Mouse (Mus musculus) urinary bladder, adult 18-20 months (tissue): ENCODE data around the gene Neurl4.
A peak's percentile ranks its signal among the peaks of the same experiment; 100 is the strongest.

Experiments used
- DNase-seq, 2 experiments: peaks; one replicate each; pipeline ENCODE4 v3.0.0; 2022; ENCODE audit warnings: low spot score in 2 of 2, mixed read lengths in 2 of 2

The Neurl4 gene

DNA sequence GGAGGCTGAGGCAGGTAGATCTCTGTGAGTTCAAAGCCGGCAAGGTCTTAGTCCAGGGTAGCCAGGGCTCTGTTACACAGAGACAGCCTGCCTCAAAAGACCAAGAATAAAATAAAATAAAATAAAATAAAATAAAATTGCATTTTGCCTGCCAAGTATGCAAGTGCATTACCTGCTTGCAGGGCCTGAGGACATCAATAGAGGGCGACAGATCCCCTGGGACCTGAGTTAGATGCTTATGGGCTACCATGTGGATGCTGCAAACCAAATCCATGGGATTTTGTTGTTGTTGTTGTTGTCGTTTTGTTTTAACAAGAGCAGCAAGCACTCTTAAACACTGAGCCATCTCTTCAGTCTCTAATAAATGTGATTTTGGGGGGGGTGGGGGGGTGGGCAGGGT, 31.4 kb downstream of the Neurl4 start:
- DNase-seq = no peak

DNA sequence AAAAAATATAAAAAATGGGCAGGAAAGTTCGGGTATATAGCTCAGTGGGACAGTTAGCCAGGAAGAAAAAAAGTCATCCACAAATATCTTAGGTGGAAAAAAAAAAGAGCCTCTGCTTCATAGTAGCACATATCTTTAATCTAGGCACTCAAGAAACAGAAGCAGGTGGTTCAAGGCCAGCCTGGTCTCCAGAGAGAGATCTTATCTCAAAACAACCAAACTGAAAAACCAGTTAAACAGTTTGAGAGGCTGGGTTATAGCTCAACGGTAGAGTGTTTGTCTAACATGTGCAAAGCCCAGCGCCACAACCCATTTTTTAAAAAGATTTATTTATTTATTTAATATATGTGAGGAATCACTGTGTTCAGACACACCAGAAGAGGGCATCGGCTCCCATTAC, 32.2 kb downstream of the Neurl4 start:
- DNase-seq = no peak

DNA sequence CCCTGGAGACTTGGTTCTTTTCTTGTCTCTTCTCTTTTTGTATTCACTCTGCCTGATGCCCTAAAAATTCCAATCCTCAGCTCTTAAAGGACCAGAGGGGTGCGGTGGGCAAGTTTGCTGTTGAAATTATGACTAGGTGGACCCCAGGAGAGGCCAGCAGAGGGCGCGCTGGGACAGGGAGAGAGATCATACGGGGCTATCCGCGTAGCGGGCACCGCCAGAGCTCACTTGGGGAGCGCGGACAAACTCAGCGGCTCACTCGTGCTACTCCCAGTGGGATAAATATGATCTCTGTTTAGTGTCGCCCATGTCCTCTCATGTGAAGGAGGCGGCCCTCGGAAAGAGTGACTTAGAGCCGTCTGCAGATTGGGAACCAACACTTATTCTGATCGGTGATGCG, 33.3 kb downstream of the Neurl4 start:
- DNase-seq = peak; percentile 80 to 92

DNA sequence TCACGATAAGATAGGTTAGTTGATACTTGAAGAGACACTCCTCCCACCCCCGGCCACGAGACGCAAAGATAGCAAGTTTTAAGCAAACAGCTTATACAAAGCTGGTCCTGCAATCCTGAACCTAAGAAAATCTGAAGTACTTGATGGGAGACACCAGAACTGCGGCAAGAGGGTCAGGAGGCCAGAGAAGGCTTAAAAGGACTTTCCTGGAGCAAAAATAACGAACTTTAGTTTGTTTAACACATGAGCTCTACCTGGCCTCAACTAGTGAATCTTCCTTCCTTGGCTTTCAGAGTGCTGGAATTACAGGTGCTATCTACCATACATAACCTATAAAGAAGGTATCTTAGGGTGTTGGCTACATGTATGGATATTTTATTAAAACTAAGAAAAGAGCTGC, 33.8 kb downstream of the Neurl4 start:
- DNase-seq = no peak

DNA sequence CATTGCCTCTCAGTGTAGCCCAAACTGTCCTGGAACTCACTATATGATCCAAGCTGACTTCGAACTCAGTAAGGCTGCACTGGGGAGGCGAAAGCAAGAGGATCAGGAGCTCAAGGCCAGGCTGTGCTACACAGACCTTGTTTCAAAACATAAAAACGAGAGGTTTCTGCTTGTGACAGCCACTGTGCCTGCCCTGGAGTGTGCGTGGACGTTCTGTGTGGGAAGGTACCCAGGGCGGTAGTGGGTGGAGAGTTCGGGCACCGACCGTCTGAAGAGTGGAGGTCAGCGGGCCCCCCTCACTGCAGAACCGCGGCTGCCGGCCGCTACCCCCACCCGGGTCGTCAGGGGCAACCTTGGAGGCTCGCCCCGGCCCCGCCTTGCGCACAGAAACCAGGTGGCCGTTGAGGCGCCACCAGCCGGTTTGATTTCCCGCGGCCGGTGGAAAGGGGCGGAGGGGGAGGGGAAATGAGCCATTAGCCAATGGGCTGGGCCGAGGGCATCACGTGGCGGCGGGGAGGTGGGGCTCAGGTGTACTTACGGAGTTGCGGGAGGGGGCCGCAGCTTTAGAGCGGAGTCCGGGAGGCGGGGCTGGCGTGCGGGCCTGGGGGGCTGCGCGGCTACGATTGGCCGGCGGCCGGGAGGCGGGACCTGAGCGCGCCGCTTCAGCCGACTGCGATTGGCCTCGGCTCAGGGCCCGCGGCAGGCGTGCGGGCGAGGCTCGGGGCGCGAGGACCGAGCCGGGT, 34.4 kb downstream of the Neurl4 start, which contains the start of gene Ybx2:
TSS of gene Ybx2 (plus strand) at position 660 of the 743 bp plus-strand sequence.
- peak; percentile 75 to 87 for DNase-seq

DNA sequence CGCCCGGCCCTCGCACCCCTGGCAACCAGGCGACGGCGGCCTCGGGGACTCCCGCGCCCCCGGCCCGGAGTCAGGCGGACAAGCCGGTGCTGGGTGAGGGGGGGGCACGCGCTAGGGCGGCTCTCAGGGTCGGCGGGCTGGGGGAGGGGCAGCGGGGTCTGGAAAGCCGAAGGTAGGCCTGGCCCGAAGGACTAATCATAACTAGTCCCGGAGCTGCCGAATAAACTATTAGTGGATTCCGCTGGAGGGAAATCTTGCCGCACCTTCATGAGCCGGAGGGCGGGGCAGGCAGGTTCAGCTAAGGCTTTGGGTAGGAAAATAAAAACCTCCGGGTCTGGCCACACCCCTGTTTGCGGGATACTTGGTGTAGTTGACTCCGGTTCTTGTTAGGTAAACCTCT, 35.3 kb downstream of the Neurl4 start:
- no peak for DNase-seq

DNA sequence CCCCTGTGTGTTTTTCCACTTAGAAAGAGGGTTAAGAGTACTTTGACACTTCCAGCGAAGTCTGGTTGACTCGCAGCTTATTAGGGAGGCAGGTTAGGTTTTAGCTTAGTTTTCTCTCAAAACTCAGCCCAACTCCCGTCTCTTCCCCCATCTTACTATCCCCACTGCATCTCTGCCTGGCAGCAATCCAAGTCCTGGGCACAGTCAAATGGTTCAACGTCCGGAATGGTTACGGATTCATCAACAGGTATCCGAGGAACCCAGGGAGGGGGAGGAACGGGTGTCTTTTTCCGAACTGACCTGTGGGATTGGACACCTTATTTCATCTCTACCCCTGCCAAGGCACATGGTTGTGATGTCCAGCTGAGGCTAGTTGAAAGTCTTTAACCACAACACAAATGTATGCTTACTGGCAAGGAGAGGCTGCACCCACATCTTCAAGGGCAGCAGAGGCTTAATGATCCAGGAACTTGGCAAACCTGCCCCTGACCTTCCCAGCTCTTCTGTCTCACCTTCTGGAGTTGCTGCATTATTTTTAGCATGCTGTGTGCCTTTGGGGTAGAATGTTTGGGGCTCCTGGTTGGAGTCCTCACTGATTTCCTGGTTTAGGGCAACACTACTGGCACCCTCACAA, 36.0 kb downstream of the Neurl4 start:
- no peak for DNase-seq

DNA sequence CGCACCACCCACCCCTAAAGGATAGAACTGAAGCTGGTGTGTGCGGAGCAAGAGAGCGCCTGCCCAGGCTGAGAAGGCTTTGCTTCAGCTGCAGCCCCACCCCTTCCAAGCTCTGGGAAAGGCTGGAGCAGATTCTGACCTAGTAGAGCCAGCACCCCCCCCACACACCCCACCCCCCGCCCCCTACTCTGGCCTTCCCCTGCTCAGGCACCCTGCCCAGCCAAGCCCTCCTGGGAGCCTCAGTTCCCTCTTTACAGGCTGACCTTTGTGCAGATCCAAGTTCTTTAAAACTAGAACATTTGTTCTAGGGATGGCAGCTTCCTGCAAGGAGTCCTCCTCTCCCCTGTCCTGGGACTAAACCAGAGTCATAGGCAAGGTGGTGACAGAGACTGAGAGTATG, 36.5 kb downstream of the Neurl4 start:
- DNase-seq = no peak

DNA sequence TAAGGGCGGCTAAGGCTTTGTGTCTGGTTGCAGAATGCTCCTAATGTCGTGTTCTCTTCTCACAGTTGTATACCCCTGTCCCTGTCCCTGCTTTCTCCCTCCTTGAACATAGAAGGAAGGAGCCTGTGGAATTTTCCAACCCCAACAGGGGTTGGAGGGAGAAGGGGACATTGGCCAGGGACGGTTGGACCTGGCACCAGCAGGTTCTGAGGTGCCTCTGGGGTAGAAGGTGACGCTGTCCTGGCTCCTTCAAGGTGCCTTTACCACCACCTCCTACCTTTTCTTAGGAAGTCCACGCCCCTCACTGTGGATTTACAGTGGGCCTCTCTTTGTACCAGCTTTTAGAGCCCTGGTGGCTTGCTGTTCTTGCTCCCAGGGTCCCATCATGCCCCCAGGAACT, 37.0 kb downstream of the Neurl4 start:
- no peak for DNase-seq

DNA sequence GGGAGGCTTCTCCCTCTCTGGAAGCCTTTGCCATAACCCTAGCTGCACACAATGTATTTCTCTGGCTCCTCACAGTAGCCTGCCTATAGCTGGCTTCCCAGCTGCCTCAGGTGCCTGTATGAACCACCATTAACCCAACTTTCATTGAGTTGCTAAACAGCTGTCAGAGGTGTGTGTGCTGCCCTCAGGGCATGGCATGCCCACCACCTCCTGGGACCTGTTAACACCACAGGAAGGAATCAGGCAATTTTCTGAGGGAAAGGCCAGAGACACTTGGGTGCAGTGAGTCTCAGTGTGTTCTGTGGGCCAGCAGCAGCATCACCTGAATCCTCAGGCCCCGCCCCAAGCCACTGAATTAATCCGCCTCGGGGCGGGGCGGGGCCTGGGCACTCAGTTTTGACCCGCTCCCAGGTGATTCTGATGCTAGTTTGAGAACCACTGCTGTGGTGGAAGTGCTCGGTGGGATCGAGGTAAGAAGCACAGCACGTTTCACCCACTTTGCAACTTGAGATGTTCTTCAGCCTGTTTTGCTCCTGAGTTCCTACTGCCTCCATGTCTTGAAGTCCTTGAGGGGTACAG, 37.6 kb downstream of the Neurl4 start:
- no peak for DNase-seq

DNA sequence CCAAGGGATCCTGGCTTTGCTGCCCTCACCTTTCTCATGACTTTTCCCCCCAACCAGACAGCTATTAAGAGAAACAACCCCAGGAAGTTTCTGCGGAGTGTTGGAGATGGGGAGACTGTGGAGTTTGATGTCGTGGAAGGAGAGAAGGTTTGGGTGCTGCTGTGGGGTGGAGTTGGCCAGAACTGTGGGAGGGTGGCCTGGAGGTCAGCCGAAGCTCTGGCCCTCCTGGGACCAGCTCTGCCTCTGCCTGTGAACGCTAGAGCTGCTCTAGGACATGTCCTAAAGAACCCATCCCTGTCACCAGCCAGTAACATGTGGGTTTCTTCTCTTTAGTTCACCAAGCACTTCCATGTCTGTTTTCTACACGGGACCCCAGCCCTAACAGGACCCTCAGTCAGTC, 38.3 kb downstream of the Neurl4 start:
- no peak for DNase-seq

DNA sequence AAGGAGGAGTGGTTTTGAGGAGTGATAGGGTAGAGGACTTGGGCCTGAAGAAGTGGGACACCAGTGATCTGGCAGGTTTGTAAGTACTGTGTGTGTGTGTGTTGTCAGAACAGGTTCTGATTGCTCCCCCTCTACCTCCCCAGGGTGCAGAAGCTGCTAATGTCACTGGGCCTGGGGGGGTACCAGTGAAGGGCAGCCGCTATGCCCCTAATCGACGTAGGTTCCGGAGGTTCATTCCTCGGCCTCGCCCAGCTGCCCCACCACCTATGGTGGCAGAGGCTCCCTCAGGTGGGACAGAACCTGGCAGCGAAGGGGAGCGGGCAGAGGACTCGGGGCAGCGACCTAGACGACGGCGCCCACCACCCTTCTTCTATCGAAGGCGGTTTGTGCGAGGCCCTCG, 38.9 kb downstream of the Neurl4 start:
- no peak for DNase-seq

DNA sequence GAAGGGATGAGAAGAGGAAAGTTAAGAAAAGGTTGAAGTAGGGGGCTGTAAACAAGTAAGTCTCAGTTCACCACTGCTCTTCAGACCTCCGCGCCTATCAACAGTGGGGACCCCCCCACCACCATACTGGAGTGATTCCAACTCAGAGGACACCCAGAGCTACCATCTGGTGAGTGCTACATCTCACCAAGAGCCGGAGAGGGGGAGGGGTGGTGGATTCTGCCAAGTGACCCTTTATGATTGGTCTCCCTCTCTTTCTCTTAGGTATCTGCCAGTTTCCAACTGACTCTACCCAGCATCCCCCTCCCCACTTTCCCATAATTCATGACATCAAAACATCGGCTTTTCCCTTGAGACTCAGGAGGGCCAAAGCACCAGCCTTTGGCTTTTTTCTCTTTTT, 40.1 kb downstream of the Neurl4 start:
- no peak for DNase-seq

DNA sequence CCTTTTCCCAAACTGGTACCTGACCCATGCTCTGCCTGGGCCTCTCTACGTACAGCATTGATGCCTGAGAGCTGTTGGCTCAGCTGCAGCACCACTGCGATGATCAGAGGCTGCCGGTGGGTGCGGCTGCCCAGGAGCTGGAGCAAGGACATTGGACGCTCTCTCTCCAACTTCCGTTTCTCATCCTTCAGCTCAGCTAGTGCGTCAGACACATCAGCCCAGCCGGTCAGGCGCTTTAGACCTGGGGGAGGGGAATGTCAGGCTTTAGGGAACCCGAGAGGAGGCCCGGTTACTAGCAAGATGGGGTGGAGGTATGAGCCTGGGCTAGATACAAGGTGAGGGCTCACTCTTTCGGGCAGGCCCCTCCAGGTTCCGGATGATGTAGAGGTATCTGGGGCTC, 44.3 kb downstream of the Neurl4 start:
- DNase-seq = no peak

DNA sequence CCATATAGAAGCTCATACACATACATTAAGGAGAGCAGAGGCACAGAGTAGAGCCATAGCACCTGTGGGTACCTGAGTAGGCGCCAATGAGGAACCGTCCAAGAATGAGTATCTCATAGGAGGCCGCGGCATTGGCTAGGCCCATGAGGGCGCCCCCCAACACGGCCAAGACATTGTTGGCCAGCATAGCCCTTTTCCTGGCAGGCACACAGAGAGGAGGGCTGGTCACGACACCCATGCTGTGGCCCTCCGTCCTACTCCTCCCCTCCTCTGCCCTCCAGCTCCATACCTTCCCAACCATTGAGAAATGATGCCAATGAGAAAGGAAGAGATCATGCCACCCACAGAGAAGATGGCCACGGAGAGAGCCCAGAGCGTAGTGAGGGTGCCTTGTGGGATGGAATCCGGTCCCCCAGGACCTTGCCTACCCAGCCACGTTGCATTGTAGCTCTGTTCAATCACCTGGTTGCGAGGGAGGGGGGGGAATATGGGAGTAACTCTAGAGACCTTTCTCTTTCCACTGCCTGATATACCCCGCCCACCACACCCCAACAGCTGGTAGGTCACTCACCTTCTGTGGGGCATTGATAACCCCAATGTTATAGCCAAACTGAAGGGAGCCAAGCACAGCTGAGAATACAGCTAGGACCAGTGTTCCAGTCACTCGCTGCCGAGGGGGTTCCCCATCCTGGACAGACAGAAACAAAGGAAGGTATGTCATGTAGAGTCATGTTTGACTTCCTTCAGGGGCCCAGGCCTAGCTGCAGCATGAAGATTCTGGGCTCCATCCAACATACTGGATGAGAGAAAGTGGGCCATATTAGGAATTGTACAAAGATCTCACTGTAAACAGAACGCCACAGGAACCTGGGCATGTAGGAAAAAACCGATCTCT, 45.4 kb downstream of the Neurl4 start:
- DNase-seq = no peak

DNA sequence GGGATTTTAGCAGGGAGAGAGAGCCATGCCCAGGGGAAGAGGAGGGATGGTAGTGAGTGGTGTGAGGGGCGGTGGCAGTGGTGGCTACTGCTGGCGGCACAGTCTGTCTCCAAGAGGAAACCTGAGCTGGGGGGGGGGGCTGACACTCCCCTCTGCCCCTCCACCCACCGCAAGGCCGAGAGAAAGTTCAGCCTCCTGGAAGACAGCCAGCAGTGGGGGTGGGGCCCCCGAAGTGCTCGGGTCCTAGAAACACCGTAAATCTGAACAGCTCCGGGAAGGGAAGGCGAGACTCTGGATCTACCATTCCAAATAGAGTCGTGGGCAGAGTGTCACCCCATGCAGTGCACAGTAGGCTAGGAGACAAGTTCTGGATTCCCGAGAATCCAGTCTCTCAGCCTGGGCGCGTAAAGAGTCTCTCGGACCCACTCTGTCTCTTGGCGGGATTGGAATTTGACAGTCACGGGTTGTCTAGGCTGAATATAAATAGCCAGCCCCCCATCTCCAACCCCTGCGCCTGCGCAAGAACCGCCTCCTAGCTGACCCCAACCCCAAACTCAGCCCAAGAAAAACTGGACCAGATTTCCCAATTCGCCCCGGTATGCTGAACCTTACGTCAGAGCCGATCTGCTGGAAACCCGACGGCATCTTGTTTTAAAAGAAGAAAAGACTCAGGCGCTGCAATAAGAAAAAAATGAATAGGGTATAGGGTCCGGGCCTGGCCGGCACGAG, 46.6 kb downstream of the Neurl4 start:
- DNase-seq = no peak

DNA sequence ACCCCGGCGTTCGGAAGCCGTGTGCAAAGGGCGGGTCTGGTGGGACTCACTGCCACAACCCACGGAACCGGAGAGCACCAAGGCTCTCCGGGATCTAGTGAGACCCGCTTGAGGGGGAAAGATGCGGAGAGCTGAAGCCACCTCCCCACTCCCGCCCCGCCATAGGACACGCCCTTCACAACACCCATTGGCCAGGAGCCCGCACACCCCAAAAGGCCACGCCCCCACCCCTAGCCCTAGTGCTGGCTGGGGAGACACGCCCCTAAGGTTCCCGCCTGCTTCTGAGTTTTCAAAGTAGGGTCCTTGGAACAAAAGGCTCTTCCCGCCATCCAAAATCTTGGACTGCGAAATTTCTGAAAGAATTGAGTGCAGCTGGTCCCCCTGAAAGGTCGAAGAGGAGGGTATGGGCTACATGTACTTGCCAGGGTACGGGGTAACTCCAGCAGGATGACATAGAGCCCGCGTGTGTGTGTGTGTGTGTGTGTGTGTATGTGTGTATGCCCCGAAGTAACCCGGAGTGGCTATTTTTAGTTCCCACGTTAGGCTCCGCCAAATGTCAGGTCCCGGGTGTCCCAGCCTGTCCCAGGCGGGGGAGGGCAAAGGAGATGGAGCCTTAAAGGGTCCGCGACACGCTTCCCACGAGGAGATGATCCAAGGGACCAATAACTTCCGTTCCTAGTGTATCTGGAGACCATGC, 47.3 kb downstream of the Neurl4 start, which contains the start of gene Slc2a4:
TSS of gene Slc2a4 (minus strand) at position 123 of the 697 bp plus-strand sequence.
- DNase-seq = peak; percentile 74 to 84

DNA sequence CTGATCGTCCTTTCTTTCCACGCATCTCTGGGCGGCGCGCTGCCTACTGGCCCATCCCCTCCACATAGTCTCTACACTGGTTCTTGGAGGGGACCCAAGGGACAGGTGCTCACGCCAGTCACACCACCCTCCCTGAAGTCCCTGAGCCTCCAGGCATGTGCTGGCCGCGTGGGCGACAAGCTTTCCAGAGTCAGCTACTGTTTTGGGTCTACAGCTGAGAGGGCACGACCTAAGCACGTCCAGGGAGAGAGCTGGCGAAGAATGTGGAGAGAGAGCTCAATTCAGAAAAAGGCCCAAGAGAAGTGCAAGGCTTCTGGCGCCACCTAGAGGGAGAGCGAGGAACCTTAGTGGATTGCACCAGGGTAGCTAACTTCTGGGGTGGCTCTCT, 47.9 kb downstream of the Neurl4 start:
- peak; percentile 75 to 76 for DNase-seq

DNA sequence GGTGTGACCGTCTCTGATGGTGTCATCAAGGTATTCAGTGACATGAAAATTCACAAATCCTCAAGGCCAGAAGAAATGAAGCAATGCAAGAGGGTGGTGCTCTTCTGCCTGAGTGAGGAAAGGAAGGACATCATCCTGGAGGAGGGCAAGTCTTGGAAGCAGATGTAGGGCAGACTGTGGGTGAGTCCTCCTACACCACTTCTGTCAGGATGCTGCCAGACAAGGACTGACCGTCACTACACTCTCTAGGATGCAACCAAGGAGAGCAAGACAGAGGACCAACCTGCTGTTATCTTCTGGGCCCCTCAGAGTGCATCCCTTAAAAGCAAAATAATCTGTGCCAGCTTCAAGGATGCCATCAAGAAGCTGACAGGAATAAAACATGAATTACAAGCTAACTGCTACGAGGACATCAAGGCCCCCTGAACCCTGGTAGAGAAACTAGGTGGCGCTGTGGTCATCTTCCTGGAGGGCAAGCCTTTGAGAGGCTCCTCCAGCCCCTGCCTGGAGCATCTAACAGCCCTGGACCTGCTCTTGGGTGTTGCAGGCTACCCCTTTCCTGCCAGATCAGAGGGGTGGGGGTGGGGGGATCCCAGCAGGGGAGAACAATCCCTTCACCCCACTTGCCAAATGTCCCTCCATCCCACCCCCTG, 50.1 kb downstream of the Neurl4 start:
- no peak for DNase-seq

DNA sequence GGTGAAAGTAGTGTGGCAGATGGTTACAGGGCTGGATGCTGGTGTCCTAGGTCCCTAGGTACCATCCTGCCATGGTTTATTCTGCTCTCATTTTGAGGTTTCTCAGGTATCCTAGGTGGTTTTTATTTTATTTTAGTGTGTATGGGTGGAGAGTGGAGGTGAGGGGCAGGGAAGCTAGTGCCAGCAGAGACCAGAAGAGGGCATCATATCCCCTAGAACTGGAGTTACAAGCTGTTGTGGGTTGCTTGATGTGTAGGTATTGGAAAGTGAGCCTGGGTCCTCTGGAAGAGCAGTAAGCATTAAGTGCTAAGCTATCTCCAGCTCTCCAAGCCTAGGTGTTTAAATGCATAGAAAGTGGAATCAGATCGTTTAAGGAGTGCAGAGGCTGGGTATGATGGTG, 51.4 kb downstream of the Neurl4 start:
- DNase-seq = no peak
